Mouse (Mus musculus) urinary bladder, postnatal 0 days (tissue): ENCODE data around the gene Rgs11. TPM values are rescaled to one million over a fixed set of nuclear protein-coding genes. Genes with fewer than 3 reads are reported as not detected.

Source experiments
- polyA plus RNA-seq: library from polyadenylated mRNA; unstranded; fragments of >200 nt; fragmentation: Nextera tagmentation; extraction: Ambion mirVana; gene quantifications from 2 replicates; pipeline ENCODE4 v1.2.1, GENCODE M21; 2015

The Rgs11 gene
- polyA plus RNA-seq: 12.4 and 13.9 TPM in 2 replicates

GRCm38 (mm10) chr17:26202737-26203136 lies at the start of gene Rgs11:
Rgs11 (plus strand) TSS chr17:26202951.

GRCm38 (mm10) chr17:26198892-26199291 lies 3.9 kb upstream of the Rgs11 start, which contains the start of gene Pdia2:
Pdia2 (minus strand) TSS chr17:26199087.

GRCm38 (mm10) chr17:26207686-26208085 lies 4.9 kb downstream of the Rgs11 start, which contains the start of gene Arhgdig:
Arhgdig (minus strand) TSS chr17:26207786.

GRCm38 (mm10) chr17:26244101-26244841 lies 41.5 kb downstream of the Rgs11 start, which contains the start of gene Fam234a:
Fam234a (minus strand) TSS chr17:26244242.

GRCm38 (mm10) chr17:26252539-26253251 lies 49.9 kb downstream of the Rgs11 start, which contains the start of gene Luc7l:
Luc7l (plus strand) TSS chr17:26252896.

Other genes starting within 250 kb of the Rgs11 start
- gene Capn15, start 217.2 kb upstream of the Rgs11 start, polyA plus RNA-seq: 13.4 and 16.2 TPM in 2 replicates
- gene Rab11fip3, start 133.4 kb upstream of the Rgs11 start, polyA plus RNA-seq: 7.8 and 8.2 TPM in 2 replicates
- gene Decr2, start 112.6 kb upstream of the Rgs11 start, polyA plus RNA-seq: 74.4 and 84.5 TPM in 2 replicates
- gene Nme4, start 107.3 kb upstream of the Rgs11 start, polyA plus RNA-seq: 21.8 and 22.5 TPM in 2 replicates
- gene Tmem8, start 89.7 kb upstream of the Rgs11 start, polyA plus RNA-seq: 3.1 and 4.2 TPM in 2 replicates
- gene Mrpl28, start 79.5 kb upstream of the Rgs11 start, polyA plus RNA-seq: 116 and 122 TPM in 2 replicates
- 5.2 and 7.5 TPM in 2 replicates for gene Axin1, start 64.3 kb upstream of the Rgs11 start, polyA plus RNA-seq
- 0.08 and 0.42 TPM in 2 replicates for gene Pdia2, start 3.9 kb upstream of the Rgs11 start, polyA plus RNA-seq
- 10.1 and 10.7 TPM in 2 replicates for gene Arhgdig, start 4.8 kb downstream of the Rgs11 start, polyA plus RNA-seq
- gene Fam234a, start 41.3 kb downstream of the Rgs11 start, polyA plus RNA-seq: 63.1 and 67.4 TPM in 2 replicates
- gene Luc7l, start 49.9 kb downstream of the Rgs11 start, polyA plus RNA-seq: 34.2 and 36.6 TPM in 2 replicates
- 0.95 and 1.2 TPM in 2 replicates for gene Neurl1b, start 211.9 kb downstream of the Rgs11 start, polyA plus RNA-seq